Comparison of ENCODE assay signal across 9 mouse cellular contexts in the genomic region with DNA sequence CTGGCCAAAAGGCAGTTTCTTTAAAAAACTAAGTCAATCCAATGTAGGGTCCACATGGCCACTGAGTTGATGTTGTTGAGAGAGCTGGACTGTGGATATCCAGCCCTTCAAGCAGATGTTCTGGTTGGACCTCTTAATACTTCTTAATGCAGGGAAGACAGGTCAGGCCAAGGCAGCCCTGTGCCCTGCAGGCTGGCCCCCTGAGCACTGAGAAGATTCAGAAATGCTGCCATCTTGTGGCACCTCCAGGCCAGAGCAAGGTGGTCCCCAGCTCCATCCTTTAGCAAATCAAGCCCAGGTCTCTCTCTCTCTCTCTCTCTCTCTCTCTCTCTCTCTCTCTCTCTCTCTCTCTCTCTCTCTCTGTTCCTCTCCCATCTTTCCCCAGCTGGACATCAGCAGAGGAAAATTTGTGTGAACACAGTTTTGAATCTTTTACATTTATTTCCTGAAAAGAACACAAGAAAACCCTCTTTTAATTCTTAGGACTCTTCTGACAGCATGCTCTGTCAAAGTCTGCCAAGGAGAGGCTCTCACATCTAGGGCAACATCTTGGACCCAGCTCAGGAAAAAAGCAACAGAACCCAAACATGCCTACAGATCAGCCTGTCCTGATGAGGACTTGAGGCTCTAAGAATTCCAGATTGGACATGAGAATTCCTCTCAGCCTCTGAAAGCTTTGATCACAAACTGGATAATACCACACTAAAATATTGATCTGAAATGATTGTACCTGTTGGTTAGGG.
DNase-seq lines count a peak whose midpoint lies in the region; ATAC-seq and TF ChIP-seq lines count a peak whose summit lies in the region.
"Had no signal": no experiment of that assay in that cellular context is flagged by ENCODE, and none has a peak within 500 bp of the region (broad histone marks: within the 10 kb centered on the region; RNA-seq: fewer than 3 reads in every experiment).

No protein-coding gene starts in this region.

- no peaks in the 10 kb centered on the region for H3K9me3 ChIP-seq in heart, embryonic 14.5 days (ENCODE audit: control insufficient read depth, low read length)
- no peaks in the 10 kb centered on the region for H3K9me3 ChIP-seq in heart, embryonic 10.5 days
- no peaks in the 10 kb centered on the region for H3K9me3 ChIP-seq in ES-Bruce4 (replicated peaks; ENCODE audit: control insufficient read depth, insufficient read depth, low read length, poor library complexity, severe bottlenecking)
- no peaks in the 10 kb centered on the region for H3K9me3 ChIP-seq in liver, embryonic 14.5 days (ENCODE audit: control insufficient read depth, low read length)
- H3K9me3 ChIP-seq: megakaryocyte, embryonic 14.5 days had no signal

- no peak overlapping the region for H3K9ac ChIP-seq in heart, embryonic 14.5 days (ENCODE audit: low read length)
- no peak overlapping the region for H3K9ac ChIP-seq in ES-Bruce4 (ENCODE audit: low read depth, poor library complexity, severe bottlenecking)
- H3K9ac ChIP-seq in liver, embryonic 14.5 days (replicated peaks): no peak overlapping the region

- no peaks in the 10 kb centered on the region for H3K27me3 ChIP-seq in heart, embryonic 14.5 days (ENCODE audit: control insufficient read depth, insufficient read depth, low read length)
- peaks cover 17% of the 10 kb centered on the region; the same call in 1 of the 2 replicates for H3K27me3 ChIP-seq in heart, embryonic 10.5 days (ENCODE audit: insufficient read depth, poor library complexity, severe bottlenecking)
- no peaks in the 10 kb centered on the region for H3K27me3 ChIP-seq in ES-Bruce4 (ENCODE audit: control insufficient read depth, insufficient read depth, low read length, poor library complexity, severe bottlenecking)
- H3K27me3 ChIP-seq in liver, embryonic 14.5 days (ENCODE audit: control insufficient read depth, insufficient read depth, low read length): no peaks in the 10 kb centered on the region
- H3K27me3 ChIP-seq: megakaryocyte, embryonic 14.5 days had no signal

- no peak for DNase-seq in heart, embryonic 10.5 days (ENCODE audit: low spot score)
- peak; percentile 24 to 44 for DNase-seq in heart, postnatal 36 days
- no peak for DNase-seq in liver, embryonic 14.5 days (ENCODE audit: low read depth in 3 of 3, low spot score in 3 of 3)
- peak; percentile 72 for DNase-seq in retina, postnatal 1 day

- no peak for TF ChIP-seq EP300 in ES-Bruce4 (IDR thresholded peaks at IDR 0.05; ENCODE audit: insufficient read depth, low read depth, low read length)
- no peak for TF ChIP-seq EP300 in liver, embryonic 14.5 days (IDR thresholded peaks at IDR 0.05; ENCODE audit: low read depth)

- H3K4me1 ChIP-seq in heart, embryonic 14.5 days (ENCODE audit: control insufficient read depth in 2 of 2, insufficient read depth in 2 of 2, low read length in 2 of 2): peaks cover 0 to 2% of the 10 kb centered on the region in 2 experiments; a peak in 2 of 4 replicates
- no peaks in the 10 kb centered on the region for H3K4me1 ChIP-seq in heart, embryonic 10.5 days
- H3K4me1 ChIP-seq in ES-Bruce4 (ENCODE audit: control insufficient read depth, insufficient read depth, low read length): no peaks in the 10 kb centered on the region
- H3K4me1 ChIP-seq in brown adipose tissue, adult 24 weeks (ENCODE audit: control insufficient read depth, insufficient read depth, insufficient read length, low read length): no peaks in the 10 kb centered on the region
- H3K4me1 ChIP-seq in liver, embryonic 14.5 days (replicated peaks; ENCODE audit: control insufficient read depth in 2 of 2, insufficient read depth in 2 of 2, low read length in 1 of 2): no peaks in the 10 kb centered on the region
- H3K4me1 ChIP-seq: megakaryocyte, embryonic 14.5 days had no signal

- H3K36me3 ChIP-seq in heart, embryonic 14.5 days (ENCODE audit: control insufficient read depth, insufficient read depth, low read length): no peaks in the 10 kb centered on the region
- H3K36me3 ChIP-seq in heart, embryonic 10.5 days: no peaks in the 10 kb centered on the region
- H3K36me3 ChIP-seq in ES-Bruce4 (ENCODE audit: control insufficient read depth, insufficient read depth, low read length, poor library complexity, severe bottlenecking): no peaks in the 10 kb centered on the region
- no peaks in the 10 kb centered on the region for H3K36me3 ChIP-seq in liver, embryonic 14.5 days (replicated peaks; ENCODE audit: control insufficient read depth, insufficient read depth, low read depth)

- peak; percentile 81 for TF ChIP-seq CTCF in ES-Bruce4 (IDR thresholded peaks at IDR 0.05; ENCODE audit: low read depth, low read length)
- TF ChIP-seq CTCF in liver, embryonic 14.5 days (IDR thresholded peaks at IDR 0.05; ENCODE audit: low read depth): peak; percentile 69

- intact Hi-C loops in heart, postnatal 36 days (cut with DNase I): loop anchor here (2.0 to 5.0 kb wide), 2 partner anchors 785 to 867 kb away; no protein-coding TSS in a partner anchor

- no peak for TF ChIP-seq POLR2A in ES-Bruce4 (IDR thresholded peaks at IDR 0.05; ENCODE audit: insufficient read depth, low read length)

- no peak overlapping the region for H3K4me2 ChIP-seq in heart, embryonic 14.5 days (ENCODE audit: low read length)
- no peak overlapping the region for H3K4me2 ChIP-seq in liver, embryonic 14.5 days (ENCODE audit: low read depth)

- no peak overlapping the region for H3K27ac ChIP-seq in heart, embryonic 14.5 days (replicated peaks in 1 of 2; ENCODE audit: control insufficient read depth in 1 of 2, insufficient read depth in 1 of 2, low read depth in 2 of 2, low read length in 2 of 2)
- H3K27ac ChIP-seq in heart, embryonic 10.5 days: no peak overlapping the region
- H3K27ac ChIP-seq in ES-Bruce4 (ENCODE audit: insufficient read depth, low read length): no peak overlapping the region
- peak overlapping the region; percentile 45 for H3K27ac ChIP-seq in brown adipose tissue, adult 24 weeks (replicated peaks; ENCODE audit: low read depth, low read length)
- no peak overlapping the region for H3K27ac ChIP-seq in liver, embryonic 14.5 days

- peak; percentile 34; the same call in 1 of the 2 replicates for ATAC-seq in heart, embryonic 14.5 days (ENCODE audit: insufficient number of reproducible peaks, insufficient read depth, low FRiP score, low read depth)
- ATAC-seq in liver, embryonic 14.5 days (ENCODE audit: insufficient read depth): no peak
- no peak for ATAC-seq in erythroid progenitor cell, adult 5-6 weeks (replicated peaks; ENCODE audit: low FRiP score, poor library complexity, severe bottlenecking)

- H3K4me3 ChIP-seq in heart, embryonic 14.5 days (ENCODE audit: control insufficient read depth in 1 of 2, insufficient read depth in 1 of 2, low read depth in 1 of 2, low read length in 2 of 2): no peak overlapping the region
- H3K4me3 ChIP-seq in heart, embryonic 10.5 days: no peak overlapping the region
- H3K4me3 ChIP-seq in ES-Bruce4 (ENCODE audit: low read depth, low read length): no peak overlapping the region
- no peak overlapping the region for H3K4me3 ChIP-seq in brown adipose tissue, adult 24 weeks (ENCODE audit: insufficient read depth, low read depth, low read length)
- H3K4me3 ChIP-seq in liver, embryonic 14.5 days (ENCODE audit: insufficient read depth in 1 of 2, low read depth in 2 of 2, low read length in 2 of 2): no peak overlapping the region
- H3K4me3 ChIP-seq: megakaryocyte, embryonic 14.5 days had no signal

Comparison
In these comparisons a context has a peak if more than half of its experiments do, and no peak if none do; other contexts are left out.
1. DNase-seq: peak in heart, postnatal 36 days (2 of 2) and retina, postnatal 1 day (single experiment); none in heart, embryonic 10.5 days (single experiment) and liver, embryonic 14.5 days (0 of 3).